Mouse (Mus musculus) lung, postnatal 0 days (tissue): ENCODE results near the gene Abca1. TPM values are rescaled to one million over a fixed set of nuclear protein-coding genes. Genes with fewer than 3 reads are reported as not detected.

Source experiments
- ATAC-seq: fragments of 200-750 bp; cut with Nextera tagmentation; 2 replicates; pipeline ENCODE4 v1.8.0; 2017; ENCODE audit warnings: moderate library complexity
- DNase-seq: peaks from one replicate; pipeline ENCODE4 v3.0.0-alpha.2; 2016; ENCODE audit warnings: low spot score
- H3K27ac ChIP-seq: fragments of 300-500 bp; sonication (generic); 2 replicates; pipeline ENCODE4 v1.5.1; 2014; ENCODE audit warnings: antibody characterized with exemption, mild to moderate bottlenecking, low read length, mixed read lengths
- H3K27me3 ChIP-seq: fragments of 300-500 bp; sonication (generic); replicated peaks from 2 replicates; pipeline ENCODE4 v1.6.1; 2014; ENCODE audit warnings: low read length, mixed read lengths; ENCODE audit not compliant: insufficient read depth
- H3K36me3 ChIP-seq: fragments of 300-500 bp; sonication (generic); 2 replicates; pipeline ENCODE4 v1.6.1; 2014; ENCODE audit warnings: low read length, mixed read lengths; ENCODE audit not compliant: insufficient read depth
- H3K4me1 ChIP-seq: fragments of 300-500 bp; sonication (generic); 2 replicates; pipeline ENCODE4 v1.6.1; 2014; ENCODE audit warnings: antibody characterized with exemption, low read depth, low read length, mixed read lengths; ENCODE audit not compliant: insufficient read depth
- H3K4me2 ChIP-seq: fragments of 300-500 bp; sonication (generic); replicated peaks from 2 replicates; pipeline ENCODE4 v1.6.1; 2014; ENCODE audit warnings: low read depth, mild to moderate bottlenecking, low read length, moderate library complexity, mixed read lengths
- H3K4me3 ChIP-seq: fragments of 300-500 bp; sonication (generic); 2 replicates; pipeline ENCODE4 v1.5.1; 2014; ENCODE audit warnings: low read depth, low read length
- H3K9ac ChIP-seq: fragments of 300-500 bp; sonication (generic); replicated peaks from 2 replicates; pipeline ENCODE4 v1.6.1; 2014; ENCODE audit warnings: low read depth, mild to moderate bottlenecking
- H3K9me3 ChIP-seq: fragments of 300-500 bp; sonication (generic); 2 replicates; pipeline ENCODE4 v1.6.1; 2016; ENCODE audit warnings: low read length, mixed read lengths
- CTCF ChIP-seq: IDR thresholded peaks from 2 replicates; pipeline ENCODE4 v1.5.1; 2016; ENCODE audit warnings: antibody characterized with exemption, mild to moderate bottlenecking
- EP300 ChIP-seq: IDR thresholded peaks from 2 replicates; pipeline ENCODE4 v1.6.1; 2016; ENCODE audit warnings: antibody characterized with exemption, mild to moderate bottlenecking, control low read depth
- WGBS: fragments of 180-500 bp; shearing (Covaris S2); extraction: QIAGEN DNeasy Blood & Tissue Kit; methylation state at CpG from one replicate; pipeline ENCODE4 v1.1.7; 2014; 5-methylcytosine and 5-hydroxymethylcytosine counted together
- polyA plus RNA-seq: library from polyadenylated mRNA; unstranded; fragments of >200 nt; fragmentation: Nextera tagmentation; extraction: Ambion mirVana; gene quantifications from 2 replicates; pipeline ENCODE4 v1.2.1, GENCODE M21; 2015

Abca1 gene
- polyA plus RNA-seq, 1 experiment from 2014 or later: 3.7 TPM

DNA sequence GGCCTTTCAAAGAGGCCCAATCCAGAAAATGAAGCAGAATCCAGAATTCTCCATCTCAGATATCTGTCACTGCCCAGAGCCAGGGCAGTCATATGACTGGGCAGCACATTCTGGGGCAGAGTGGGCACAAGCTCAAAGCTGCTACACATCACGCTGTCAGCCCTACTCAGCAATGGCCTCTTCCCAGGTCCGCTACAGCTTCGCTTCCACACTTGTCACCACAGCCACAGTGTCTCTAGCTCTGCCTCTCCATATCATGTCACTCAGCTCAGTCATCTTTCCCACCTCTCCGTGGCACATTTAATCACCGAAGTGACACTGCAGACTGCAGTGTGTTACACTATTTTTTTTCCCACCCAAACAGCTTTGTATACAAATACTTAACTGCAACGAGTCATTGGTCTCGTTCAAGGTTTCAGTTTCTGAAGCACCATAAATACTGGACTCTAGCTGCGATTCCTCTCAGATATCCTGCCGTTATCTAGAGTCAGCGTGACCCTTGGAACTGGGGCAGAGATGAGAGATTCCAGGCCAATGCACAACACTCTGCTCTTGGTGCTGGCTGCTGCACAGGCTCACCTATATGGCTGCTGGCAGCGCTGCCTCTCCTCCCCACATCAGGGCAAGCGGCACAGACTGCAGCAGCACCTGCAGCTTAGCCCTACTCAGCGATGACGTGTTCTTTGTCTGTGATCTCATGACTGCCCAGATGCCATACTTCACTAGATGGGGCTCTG lies 136.3 kb downstream of the Abca1 start:
- Histone ChIP-seq H3K4me3 (no peak overlapping the region), H3K9me3 (no peaks in the 10 kb centered on the region), H3K36me3 (peaks cover 9% of the 10 kb centered on the region), H3K27ac (no peak overlapping the region), H3K27me3 (no peaks in the 10 kb centered on the region), H3K9ac (no peak overlapping the region), H3K4me2 (no peak overlapping the region), H3K4me1 (no peaks in the 10 kb centered on the region)
- DNase-seq: no peak
- ATAC-seq: no peak
- TF ChIP-seq EP300 (no peak), CTCF (no peak)
- WGBS: 88% methylated on average over 14 of the region's 14 CpGs

DNA sequence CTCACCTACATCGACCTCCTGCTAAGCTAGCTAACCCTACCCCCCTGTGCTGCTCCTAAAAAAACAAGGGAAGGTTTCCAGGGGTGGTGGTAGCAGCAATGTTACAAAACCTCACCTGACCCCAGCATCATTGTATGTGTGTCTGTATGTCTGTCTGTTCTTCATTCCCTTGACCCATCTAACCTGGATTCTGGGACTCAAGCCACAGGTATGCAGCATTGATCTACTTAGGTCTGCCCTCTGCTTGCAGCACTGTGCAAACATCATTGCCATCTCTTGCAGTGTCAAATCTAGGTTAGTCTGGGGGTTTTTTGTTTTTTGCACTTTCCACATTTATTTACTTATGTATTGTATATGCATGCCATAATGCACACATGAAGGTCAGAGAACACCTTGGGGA lies 141.3 kb downstream of the Abca1 start:
- WGBS: 88% methylated on average over 1 of the region's 1 CpGs
- Histone ChIP-seq H3K9me3 (0 out of 2 replicates have a peak, but pooled peaks cover 3% of the 10 kb centered on the region), H3K4me2 (no peak overlapping the region), H3K27ac (no peak overlapping the region), H3K4me3 (no peak overlapping the region), H3K4me1 (no peaks in the 10 kb centered on the region), H3K9ac (no peak overlapping the region), H3K36me3 (peaks cover 9% of the 10 kb centered on the region), H3K27me3 (no peaks in the 10 kb centered on the region)
- no peak for DNase-seq
- no peak for TF ChIP-seq CTCF
- TF ChIP-seq EP300: no peak
- no peak for ATAC-seq

DNA sequence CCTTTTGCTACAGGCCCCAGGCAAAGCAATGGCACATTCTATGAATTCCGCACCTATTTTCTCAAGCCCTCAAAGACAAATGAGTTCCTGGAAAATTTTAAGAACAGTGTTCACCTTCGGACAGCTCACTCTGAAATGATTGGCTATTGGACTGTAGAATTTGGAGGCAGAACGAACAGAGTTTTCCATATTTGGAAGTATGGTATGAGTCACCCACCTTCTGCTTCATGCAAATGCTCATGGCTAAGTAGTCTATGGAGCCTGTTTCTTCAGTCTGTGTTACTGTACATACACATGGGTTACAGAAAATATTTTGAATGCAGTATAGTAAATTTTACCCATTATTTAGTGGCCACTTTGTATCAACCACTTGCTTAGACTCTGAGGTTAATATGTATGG lies 144.7 kb downstream of the Abca1 start:
- peaks cover 5% of the 10 kb centered on the region; the same call in 1 of the 2 replicates for H3K4me1 ChIP-seq
- DNase-seq (no peak), ATAC-seq (no peak)
- no peak overlapping the region for H3K4me2 ChIP-seq
- no peak overlapping the region for H3K9ac ChIP-seq
- 0 out of 2 replicates have a peak, but pooled peaks cover 3% of the 10 kb centered on the region for H3K9me3 ChIP-seq
- 91% methylated on average over 3 of the region's 3 CpGs for WGBS
- H3K4me3 ChIP-seq: no peak overlapping the region
- TF ChIP-seq CTCF (no peak), EP300 (no peak)
- peaks cover 3% of the 10 kb centered on the region for H3K36me3 ChIP-seq
- no peaks in the 10 kb centered on the region for H3K27me3 ChIP-seq
- H3K27ac ChIP-seq: no peak overlapping the region

DNA sequence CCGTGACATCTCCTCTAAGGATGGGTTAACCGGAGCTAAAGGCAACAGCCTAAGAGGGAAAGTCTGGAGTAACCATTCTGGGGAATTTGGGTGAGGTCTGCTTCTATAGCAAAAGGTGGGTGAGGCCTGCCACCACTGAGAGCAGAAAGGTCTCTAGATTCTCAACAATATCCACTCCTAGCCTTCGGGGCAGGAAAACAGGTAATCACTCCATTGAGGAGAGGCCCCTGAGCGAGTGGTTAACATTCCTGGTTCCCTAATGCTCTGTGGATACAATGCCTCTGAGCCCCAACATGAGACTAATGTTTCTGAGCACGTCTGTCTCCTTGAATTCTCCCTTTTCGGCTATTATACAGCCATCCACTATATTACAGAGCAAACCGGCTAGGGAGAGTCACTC lies 145.3 kb downstream of the Abca1 start:
- ATAC-seq: no peak
- Histone ChIP-seq H3K9me3 (0 out of 2 replicates have a peak, but pooled peaks cover 3% of the 10 kb centered on the region), H3K4me3 (no peak overlapping the region), H3K27me3 (no peaks in the 10 kb centered on the region), H3K4me2 (no peak overlapping the region), H3K27ac (no peak overlapping the region), H3K9ac (no peak overlapping the region), H3K4me1 (peaks cover 5% of the 10 kb centered on the region; the same call in 1 of the 2 replicates), H3K36me3 (peaks cover 3% of the 10 kb centered on the region)
- no peak for TF ChIP-seq CTCF
- TF ChIP-seq EP300: no peak
- no peak for DNase-seq
- 87% methylated on average over 7 of the region's 7 CpGs for WGBS

DNA sequence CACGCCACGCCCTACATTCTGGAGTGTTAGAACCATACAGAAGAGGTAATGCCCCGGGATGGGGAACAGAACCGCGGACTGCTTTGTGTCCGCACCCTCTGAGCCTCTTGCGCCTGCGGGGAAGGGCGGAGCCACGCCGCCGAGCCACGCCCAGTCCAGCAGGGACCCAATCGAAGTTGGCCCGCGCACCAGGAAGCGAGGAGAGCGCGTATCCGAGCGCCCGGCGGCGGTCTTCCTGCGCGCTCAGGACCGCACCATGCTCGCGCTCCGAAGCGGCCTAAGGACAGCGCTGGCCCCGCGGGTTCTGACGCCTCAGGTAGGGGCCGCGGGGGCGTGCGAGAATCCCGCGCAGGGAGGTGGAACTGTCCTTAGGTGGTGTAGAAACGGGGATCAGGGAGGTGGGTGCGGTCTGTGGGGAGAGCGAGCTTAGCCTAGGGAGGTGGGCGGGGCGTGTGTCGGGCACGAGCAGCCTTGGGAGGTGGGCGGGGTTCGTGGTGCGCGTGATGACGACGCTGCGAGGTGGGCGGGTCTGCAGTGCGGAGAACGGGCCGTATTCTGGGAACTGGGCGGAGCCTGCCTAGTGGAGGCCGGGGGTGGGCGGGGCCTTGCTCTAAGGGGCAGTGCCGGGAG lies 147.8 kb downstream of the Abca1 start, which contains the start of gene Nipsnap3b:
Nipsnap3b (plus strand) TSS at position 149 of the 630 bp plus-strand sequence.
- DNase-seq: peak; percentile 99
- peak within 1 kb of the TSS; percentile 84 for H3K27ac ChIP-seq
- H3K9ac ChIP-seq: peak within 1 kb of the TSS; percentile 58
- peaks cover 5% of the 10 kb centered on the region; the same call in 1 of the 2 replicates for H3K4me1 ChIP-seq
- TF ChIP-seq EP300 (no peak), CTCF (no peak)
- H3K4me2 ChIP-seq: peak within 1 kb of the TSS; percentile 50
- H3K36me3 ChIP-seq: no peaks in the 10 kb centered on the region
- 2% methylated on average over 60 of the region's 63 CpGs for WGBS
- 0 out of 2 replicates have a peak, but pooled peaks cover under 1% of the 10 kb centered on the region for H3K9me3 ChIP-seq
- H3K4me3 ChIP-seq: peak within 1 kb of the TSS; percentile 74
- peak; percentile 97 for ATAC-seq
- H3K27me3 ChIP-seq: no peaks in the 10 kb centered on the region

DNA sequence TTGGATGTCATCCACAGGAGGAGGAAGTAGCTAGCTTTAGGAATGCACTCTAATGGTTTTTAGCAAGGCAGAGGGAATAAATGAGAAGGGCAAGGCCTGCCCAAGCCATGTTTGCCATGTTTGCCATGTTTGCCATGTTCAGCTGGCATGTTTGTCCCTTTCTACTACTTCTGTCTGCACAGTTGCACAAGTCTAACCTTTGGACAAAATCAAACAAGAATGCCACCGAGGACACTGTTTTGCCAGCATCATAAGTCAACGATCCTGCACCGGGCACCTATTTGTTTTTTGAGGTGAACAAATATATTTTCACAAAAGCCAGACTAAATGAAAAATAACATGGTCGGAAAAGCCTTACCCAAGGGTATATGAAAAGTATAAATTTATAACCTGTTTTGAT lies 149.8 kb downstream of the Abca1 start:
- DNase-seq (no peak), ATAC-seq (no peak)
- Histone ChIP-seq H3K27ac (no peak overlapping the region), H3K4me2 (no peak overlapping the region), H3K9me3 (no peaks in the 10 kb centered on the region), H3K36me3 (no peaks in the 10 kb centered on the region), H3K4me1 (peaks cover 5% of the 10 kb centered on the region; the same call in 1 of the 2 replicates), H3K9ac (no peak overlapping the region), H3K27me3 (no peaks in the 10 kb centered on the region), H3K4me3 (no peak overlapping the region)
- WGBS: 83% methylated on average over 4 of the region's 4 CpGs
- TF ChIP-seq EP300: no peak
- TF ChIP-seq CTCF: no peak
